Mouse (Mus musculus) gastrocnemius, postnatal 4 days (tissue): Measurements from ENCODE around the gene Gm10720. TPM values are rescaled to one million over a fixed set of nuclear protein-coding genes. Genes with fewer than 3 reads are reported as not detected.
"Not testable (repeated sequence)": the region's sequence is repeated elsewhere in the genome, so short reads cannot be mapped to it uniquely, and the experiment has no call there.

ENCODE experiments used
- DNase-seq, 2 experiments: peaks; one replicate each; pipeline ENCODE4 v3.0.0; 2021 to 2022; ENCODE audit warnings: low spot score in 2 of 2, mixed read lengths in 2 of 2
- microRNA-seq: library from miRNA; unstranded; fragments of <30 nt; microRNA quantifications from one replicate; pipeline ENCODE4 v1.2.0, GENCODE M21; 2021
- total RNA-seq, 2 experiments: library from RNA; stranded (reverse); gene quantifications; 2 replicates each; pipeline ENCODE4 v1.2.3; 2021

Gene Gm10720
- total RNA-seq, 2 experiments from 2014 or later = not detected

GRCm38 (mm10) chr9:3024912-3025467, 9.5 kb downstream of the Gm10720 start, which contains the start of gene Gm10717:
TSS of gene Gm10717 (plus strand) at chr9:3025417.
- not testable (repeated sequence) for DNase-seq

- DNase-seq = peak; percentile 80 to 94
These were observed 10.2 kb downstream of the Gm10720 start for GRCm38 (mm10) chr9:3025653-3026052.

GRCm38 (mm10) chr9:3026136-3026535, 10.7 kb downstream of the Gm10720 start:
- peak in 1 of 2 experiments; percentile 44 for DNase-seq

DNA sequence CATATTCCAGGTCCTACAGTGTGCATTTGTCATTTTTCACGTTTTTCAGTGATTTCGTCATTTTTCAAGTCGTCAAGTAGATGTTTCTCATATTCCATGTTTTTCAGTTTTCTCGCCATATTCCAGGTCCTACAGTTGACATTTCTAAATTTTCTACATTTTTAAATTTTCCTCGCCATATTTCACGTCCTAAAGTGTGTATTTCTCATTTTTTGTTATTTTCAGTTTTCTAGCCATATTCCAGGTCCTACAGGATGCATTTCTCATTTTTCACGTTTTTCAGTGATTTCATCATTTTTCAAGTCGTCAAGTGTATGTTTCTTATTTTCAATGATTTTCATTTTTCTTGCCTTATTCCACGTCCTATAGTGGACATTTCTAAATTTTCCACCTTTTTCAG, 11.3 kb downstream of the Gm10720 start:
- peak in 1 of 2 experiments; percentile 59 for DNase-seq

DNA sequence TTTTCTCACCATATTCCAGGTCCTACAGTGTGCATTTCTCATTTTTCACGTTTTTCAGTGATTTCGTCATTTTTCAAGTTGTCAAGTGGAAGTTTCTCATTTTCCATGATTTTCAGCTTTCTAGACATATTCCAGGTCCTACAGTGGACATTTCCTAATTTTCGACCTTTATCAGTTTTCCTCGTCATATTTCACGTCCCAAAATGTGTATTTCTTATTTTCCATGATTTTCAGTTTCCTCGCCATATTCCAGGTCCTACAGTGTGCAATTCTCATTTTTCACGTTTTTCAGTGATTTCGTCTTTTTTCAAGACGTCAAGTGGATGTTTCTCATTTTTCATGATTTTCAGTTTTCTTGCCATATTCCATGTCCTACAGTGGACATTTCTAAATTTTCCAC, 11.7 kb downstream of the Gm10720 start:
- not testable (repeated sequence) for DNase-seq

DNA sequence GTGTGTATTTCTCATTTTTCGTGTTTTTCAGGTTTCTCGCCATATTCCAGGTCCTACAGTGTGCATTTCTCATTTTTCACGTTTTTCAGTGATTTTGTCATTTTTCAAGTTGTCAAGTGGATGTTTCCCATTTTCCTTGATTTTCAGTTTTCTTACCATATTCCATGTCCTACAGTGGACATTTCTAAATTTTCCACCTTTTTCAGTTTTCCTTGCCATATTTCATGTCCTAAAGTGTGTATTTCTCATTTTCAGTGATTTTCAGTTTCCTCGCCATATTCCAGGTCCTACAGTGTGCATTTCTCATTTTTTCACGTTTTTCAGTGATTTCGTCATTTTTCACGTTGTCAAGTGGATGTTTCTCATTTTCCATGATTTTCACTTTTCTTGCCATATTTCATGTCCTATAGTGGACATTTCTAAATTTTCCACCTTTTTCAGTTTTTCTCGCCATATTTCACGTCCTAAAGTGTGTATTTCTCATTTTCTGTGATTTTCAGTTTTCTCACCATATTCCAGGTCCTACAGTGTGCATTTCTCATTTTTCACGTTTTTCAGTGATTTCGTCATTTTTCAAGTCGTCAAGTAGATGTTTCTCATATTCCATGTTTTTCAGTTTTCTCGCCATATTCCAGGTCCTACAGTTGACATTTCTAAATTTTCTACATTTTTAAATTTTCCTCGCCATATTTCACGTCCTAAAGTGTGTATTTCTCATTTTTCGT, 14.0 kb downstream of the Gm10720 start:
- DNase-seq = peak; percentile 13 to 73

GRCm38 (mm10) chr9:3030677-3031318, 15.3 kb downstream of the Gm10720 start:
- peak in 1 of 2 experiments; percentile 55 for DNase-seq

DNA sequence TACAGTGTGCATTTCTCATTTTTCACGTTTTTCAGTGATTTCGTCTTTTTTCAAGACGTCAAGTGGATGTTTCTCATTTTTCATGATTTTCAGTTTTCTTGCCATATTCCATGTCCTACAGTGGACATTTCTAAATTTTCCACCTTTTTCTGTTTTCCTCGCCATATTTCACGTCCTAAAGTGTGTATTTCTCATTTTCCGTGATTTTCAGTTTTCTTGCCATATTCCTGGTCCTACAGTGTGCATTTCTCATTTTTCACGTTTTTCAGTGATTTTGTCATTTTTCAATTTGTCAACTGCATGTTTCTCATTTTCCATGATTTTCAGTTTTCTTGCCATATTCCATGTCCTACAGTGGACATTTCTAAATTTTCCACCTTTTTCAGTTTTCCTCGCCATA, 18.8 kb downstream of the Gm10720 start, which contains the start of gene Gm17535:
TSS of gene Gm17535 (plus strand) at position 301 of the 400 bp plus-strand sequence.
- not testable (repeated sequence) for DNase-seq

- DNase-seq = not testable (repeated sequence)
These were observed 21.1 kb downstream of the Gm10720 start, which contains the start of gene Gm10715 for GRCm38 (mm10) chr9:3036577-3036976. TSS of gene Gm10715 (plus strand) at chr9:3036877.

GRCm38 (mm10) chr9:3038161-3038560, 22.7 kb downstream of the Gm10720 start:
- DNase-seq = not testable (repeated sequence)

Small RNA genes lying within 50 kb of the gene (microRNA-seq; reads per million reads assigned to microRNA genes)
- gene Mir101c = not detected

Other genes with a start within 250 kb of the Gm10720 start
- not detected for gene Gm10722, start 14.7 kb upstream of the Gm10720 start, total RNA-seq
- gene Gm11168, start 12.3 kb upstream of the Gm10720 start, total RNA-seq = not detected
- gene Gm10721, start 2.5 kb upstream of the Gm10720 start, total RNA-seq = under 1 TPM; 0.73 to 0.86 TPM
- gene Gm10719, start 1.8 kb downstream of the Gm10720 start, total RNA-seq = 1 to 10 TPM in 1 of 2 experiments, under 1 TPM in 1; 0.93 to 1.1 TPM
- gene Gm10718, start 7.9 kb downstream of the Gm10720 start, total RNA-seq = 1 to 10 TPM; 1.2 to 1.8 TPM
- gene Gm10717, start 9.8 kb downstream of the Gm10720 start, total RNA-seq = under 1 TPM in 1 of 2 experiments, not detected in 1; 0.78 TPM
- not detected for gene Gm17535, start 18.9 kb downstream of the Gm10720 start, total RNA-seq
- not detected for gene Gm10715, start 21.2 kb downstream of the Gm10720 start, total RNA-seq